Mouse (Mus musculus) 3134 (cell line): Measurements from ENCODE around the gene Uba52.

Experiments used
- DNase-seq: peaks from one replicate; pipeline ENCODE4 v3.0.0-alpha.2; 2011; ENCODE audit warnings: low spot score; ENCODE audit not compliant: insufficient read length; ENCODE audit errors: extremely low read depth

The Uba52 gene

GRCm38 (mm10) chr8:70510228-70510915 is at the start of gene Uba52:
Gene Uba52, minus strand, starts transcription at chr8:70510801.
- peak; percentile 98 for DNase-seq

GRCm38 (mm10) chr8:70560096-70560495 is 49.5 kb upstream of the Uba52 start:
- no peak for DNase-seq

DNA sequence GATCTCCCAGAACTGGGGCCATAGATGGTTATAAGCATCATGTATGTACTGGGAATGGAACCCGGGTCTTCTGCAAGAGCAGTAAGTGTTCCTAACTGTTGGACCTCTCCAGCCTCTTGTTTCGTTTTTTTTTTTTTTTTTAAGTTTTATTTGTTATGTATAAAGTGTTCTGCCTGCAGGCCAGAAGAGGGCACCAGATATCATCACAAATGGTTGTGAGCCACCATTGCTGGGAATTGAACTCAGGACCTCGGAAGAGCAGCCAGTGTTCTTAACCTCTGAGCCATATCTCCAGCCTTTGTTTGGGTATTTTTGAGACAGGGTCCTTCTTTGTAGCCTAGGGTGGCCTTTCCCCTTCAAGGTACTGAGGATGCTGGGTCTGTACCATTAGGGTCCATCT is 48.4 kb upstream of the Uba52 start:
- no peak for DNase-seq

GRCm38 (mm10) chr8:70558334-70558733 is 47.7 kb upstream of the Uba52 start:
- DNase-seq = no peak

DNA sequence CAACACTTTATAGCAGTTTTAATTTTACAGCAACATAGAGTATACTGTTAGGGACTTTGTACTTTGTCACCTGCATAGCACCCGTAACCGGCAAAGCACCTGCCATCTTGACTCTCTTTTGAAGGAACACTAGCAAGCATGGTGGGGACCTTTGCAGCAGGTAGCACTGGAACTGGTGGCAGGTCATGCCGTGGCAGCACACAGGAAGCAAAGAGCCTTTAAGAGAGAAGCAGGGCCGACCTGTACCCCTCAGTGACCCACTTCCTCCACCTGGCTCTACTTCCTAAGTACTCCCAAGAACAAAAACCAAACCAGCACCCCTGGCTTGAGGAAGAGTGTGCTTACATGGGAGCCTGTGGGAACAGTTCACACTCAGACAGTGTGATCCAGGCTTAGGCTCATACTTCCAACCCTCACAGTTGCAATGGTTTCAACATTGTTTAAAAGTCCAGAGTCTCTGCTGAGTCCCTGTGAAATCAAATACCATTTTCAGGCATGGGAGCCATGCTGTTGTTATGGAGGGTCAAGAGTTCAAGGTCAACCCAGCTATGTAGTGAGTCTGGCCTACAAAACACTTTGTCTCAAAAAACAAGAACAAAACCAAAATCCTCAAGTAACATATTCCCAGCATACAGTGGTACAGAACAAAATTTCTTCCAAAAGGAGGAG is 44.6 kb upstream of the Uba52 start:
- no peak for DNase-seq

- DNase-seq = no peak
Measured at GRCm38 (mm10) chr8:70553740-70554139, 43.1 kb upstream of the Uba52 start.

GRCm38 (mm10) chr8:70552836-70553235 is 42.2 kb upstream of the Uba52 start:
- no peak for DNase-seq

GRCm38 (mm10) chr8:70551558-70552161 is 41.1 kb upstream of the Uba52 start:
- DNase-seq = no peak

DNA sequence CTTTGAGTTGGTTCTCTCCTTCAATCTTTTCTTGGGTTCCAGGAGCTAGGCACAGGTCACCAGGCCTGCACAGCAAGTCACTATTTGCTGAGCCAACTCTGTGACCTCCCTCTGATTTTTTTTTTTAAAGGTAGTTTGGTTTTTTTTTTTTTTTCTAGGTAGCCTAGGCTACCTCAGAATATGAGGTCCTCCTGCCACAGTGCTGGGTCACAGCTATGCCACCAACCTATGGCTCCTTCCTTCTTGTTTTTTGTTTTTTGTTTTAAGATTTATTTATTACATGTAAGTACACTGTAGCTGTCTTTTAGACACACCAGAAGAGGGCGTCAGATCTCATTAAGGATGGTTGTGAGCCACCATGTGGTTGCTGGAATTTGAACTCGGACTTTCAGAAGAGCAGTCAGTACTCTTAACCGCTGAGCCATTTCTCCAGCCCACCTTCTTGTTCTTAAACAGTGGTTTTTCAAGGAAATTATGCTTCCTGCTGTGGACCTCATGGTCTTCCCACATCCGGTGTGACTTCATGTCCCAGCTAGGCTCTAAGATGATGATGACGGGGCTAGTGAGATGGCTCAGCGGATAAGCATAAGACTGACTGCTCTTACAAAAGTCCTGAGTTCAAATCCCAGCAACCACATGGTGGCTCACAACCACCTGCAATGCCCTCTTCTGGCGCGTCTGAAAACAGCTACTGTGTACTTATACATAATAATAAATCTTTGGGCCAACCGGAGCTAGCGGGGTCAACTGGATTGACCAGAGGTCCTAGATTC is 39.0 kb upstream of the Uba52 start:
- no peak for DNase-seq

GRCm38 (mm10) chr8:70547762-70548161 is 37.2 kb upstream of the Uba52 start:
- no peak for DNase-seq

DNA sequence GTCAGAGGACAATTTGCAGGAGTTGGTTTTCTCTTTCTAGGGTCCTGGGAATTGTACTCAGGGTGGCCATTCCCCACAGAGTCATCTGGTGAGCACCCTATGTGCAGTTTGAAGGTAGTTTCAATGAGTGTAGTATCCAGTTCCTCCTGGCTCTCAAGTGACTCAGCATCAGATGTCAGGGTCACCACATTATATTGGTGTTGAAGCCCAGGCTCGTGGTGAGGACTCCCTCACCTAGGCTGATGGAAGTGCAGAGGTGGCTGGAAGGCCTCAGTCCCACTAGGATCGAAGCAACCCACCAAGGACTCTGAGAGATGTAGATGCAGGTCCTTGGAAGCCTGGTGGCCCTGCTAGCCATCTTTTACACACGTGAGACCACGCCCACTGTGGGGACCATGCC is 35.8 kb upstream of the Uba52 start:
- DNase-seq = no peak

GRCm38 (mm10) chr8:70544200-70544687 is 33.6 kb upstream of the Uba52 start:
- DNase-seq = peak; percentile 67

DNA sequence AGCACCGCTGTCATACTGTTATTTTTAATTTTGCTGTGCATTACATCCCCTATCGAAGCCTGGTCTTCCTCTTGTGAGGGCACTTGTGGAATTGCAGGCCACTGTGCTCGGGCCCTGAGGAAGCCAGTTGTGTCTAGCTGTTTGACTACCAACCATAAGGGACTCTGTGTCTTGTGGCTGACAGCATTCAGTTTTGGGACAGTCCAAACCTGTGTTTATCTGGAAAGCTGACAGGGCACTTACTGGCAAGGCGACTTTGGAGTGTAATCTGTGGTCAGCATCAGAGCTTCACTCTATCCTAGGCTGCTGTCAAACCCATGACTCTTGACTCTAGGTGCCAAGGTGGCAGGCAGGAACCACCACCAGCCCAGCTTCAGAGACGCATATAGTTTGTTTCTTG is 30.5 kb upstream of the Uba52 start:
- DNase-seq = no peak

DNA sequence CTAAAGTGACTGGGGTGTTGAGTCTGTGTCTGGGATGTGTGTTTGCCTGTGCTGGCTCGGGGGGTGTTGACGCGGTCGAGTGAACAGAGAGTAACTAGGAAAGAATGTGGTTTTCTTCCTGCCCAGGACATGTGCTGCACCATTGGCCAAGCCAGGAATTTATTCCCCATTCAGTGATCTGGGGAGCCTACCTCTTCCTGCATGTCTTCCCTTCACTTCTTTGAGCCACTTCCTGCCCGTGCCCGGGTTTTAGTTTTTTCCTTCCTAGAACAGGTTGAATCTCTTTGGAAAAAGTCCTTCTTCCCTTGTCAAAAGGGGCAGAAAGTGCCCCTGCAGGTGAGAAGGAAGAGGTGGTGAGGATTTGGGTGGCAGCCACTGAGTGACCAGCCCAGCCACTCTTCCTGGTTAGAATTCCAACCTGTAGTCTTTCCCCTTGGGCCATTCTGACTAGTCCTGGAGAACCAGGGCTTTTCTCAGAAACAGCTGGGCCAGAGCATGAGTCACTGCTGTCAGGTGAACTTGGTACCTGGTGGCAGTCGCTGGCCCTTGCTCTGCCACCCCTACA is 30.0 kb upstream of the Uba52 start:
- DNase-seq = peak; percentile 61

- no peak for DNase-seq
Measured at GRCm38 (mm10) chr8:70540013-70540506, 29.5 kb upstream of the Uba52 start.

DNA sequence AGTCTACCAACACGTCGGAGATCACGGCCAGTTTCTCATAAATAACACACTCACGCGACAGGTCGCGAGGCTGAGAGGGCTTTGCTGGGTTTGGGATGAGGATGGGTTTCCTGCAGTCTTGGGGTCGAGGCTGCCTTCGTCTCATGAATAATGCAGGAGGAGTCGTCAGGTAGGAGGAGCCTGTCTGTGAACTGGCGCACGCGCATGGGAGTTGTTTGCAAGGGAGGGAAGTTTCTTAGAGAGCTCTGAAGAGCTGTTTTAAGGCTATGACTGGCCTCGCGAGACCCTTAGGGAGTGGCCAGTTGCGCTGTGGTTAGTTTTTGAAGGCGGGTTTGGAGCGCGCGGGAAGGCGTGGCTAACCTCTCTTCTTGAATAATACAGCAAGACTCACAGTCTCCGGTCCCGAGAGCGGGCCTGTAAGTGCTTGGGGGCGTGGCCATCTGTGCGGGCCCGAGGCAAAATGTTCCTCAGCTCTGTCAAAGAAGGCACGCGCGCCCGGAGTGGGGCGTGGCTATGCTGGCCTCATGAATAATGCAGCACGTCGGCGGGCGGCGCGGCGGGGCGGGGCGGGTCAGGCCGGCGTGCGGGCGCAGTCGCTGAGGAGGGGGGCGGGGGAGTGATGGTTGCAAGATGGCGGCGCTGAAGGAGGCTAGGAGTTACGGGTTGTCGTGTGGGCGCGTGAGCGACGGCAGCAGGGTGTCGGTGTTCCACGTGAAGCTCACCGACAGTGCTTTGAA is 28.6 kb upstream of the Uba52 start, which contains the start of gene Ell:
Ell (plus strand) TSS at position 381 of the 737 bp plus-strand sequence.
- peak; percentile 98 for DNase-seq

GRCm38 (mm10) chr8:70538633-70539076 is 28.1 kb upstream of the Uba52 start:
- peak; percentile 96 for DNase-seq

DNA sequence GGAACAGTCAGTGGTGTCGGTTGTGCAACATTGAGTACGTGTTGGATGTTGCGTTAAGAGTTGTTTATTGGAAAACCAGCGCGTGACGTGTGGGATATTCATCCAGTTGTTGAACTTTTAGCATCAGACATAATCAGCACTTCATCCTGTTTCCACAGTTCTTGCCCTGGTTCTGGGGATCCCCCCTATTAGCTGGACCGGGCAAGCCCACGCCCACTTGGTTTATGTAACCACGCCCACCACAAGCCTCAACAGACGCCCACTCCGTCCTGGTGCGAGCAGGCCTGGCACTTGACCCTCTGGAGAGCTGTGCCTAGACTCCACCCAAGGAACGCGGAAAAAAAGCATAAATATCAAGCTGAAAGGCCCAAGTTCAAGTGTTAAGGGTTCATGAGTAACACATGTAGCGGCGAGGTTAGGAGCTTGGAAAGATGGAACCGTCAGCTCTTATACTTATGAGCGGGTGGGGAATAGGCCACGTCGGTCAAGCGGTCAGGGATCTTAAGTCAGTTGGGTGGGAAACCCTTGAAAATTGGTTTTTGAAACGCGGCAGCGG is 27.5 kb upstream of the Uba52 start:
- peak; percentile 53 for DNase-seq

DNA sequence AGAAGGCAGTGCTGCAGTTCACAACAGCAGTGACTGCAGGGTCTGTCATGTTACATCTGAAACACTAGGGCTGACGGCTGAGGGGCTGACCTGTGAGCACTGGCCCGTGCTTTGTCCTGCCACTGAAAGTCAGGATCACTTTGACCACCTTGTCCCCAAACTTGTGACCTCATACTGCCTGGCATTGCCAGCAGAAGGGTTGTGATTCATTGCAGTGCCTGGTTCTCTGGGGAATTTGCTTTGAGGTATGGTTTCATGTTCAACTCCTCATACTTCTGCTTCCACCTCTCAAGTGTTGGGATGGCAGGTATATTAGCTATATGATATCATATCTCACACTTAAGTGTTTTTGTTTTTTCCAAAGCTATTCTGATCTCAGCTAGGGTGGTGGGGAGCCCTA is 25.1 kb upstream of the Uba52 start:
- no peak for DNase-seq
